Mouse (Mus musculus) liver, embryonic 15.5 days (tissue): ENCODE measurements around the gene Ptprm. TPM values are rescaled to one million over a fixed set of nuclear protein-coding genes. Genes with fewer than 3 reads are reported as not detected.

Experiments
- ATAC-seq: fragments of 200-750 bp; cut with Nextera tagmentation; 2 replicates; pipeline ENCODE4 v1.8.0; 2017; ENCODE audit warnings: moderate number of reproducible peaks, mild to moderate bottlenecking, moderate library complexity; ENCODE audit not compliant: insufficient read depth
- H3K27ac ChIP-seq: fragments of 300-500 bp; sonication (generic); replicated peaks from 2 replicates; pipeline ENCODE4 v1.5.1; 2015; ENCODE audit warnings: mild to moderate bottlenecking, inconsistent platforms
- H3K27me3 ChIP-seq: fragments of 300-500 bp; sonication (generic); 2 replicates; pipeline ENCODE4 v1.6.1; 2015; ENCODE audit warnings: mild to moderate bottlenecking, inconsistent platforms
- H3K36me3 ChIP-seq: fragments of 300-500 bp; sonication (generic); replicated peaks from 2 replicates; pipeline ENCODE4 v1.6.1; 2015; ENCODE audit warnings: moderate library complexity, mild to moderate bottlenecking, inconsistent platforms
- H3K4me1 ChIP-seq: fragments of 300-500 bp; sonication (generic); replicated peaks from 2 replicates; pipeline ENCODE4 v1.6.1; 2015; ENCODE audit warnings: inconsistent platforms
- H3K4me2 ChIP-seq: fragments of 300-500 bp; sonication (generic); 2 replicates; pipeline ENCODE4 v1.6.1; 2015; ENCODE audit warnings: moderate library complexity, mild to moderate bottlenecking, inconsistent platforms
- H3K4me3 ChIP-seq: fragments of 300-500 bp; sonication (generic); replicated peaks from 2 replicates; pipeline ENCODE4 v1.5.1; 2015; ENCODE audit warnings: mild to moderate bottlenecking, inconsistent platforms
- H3K9ac ChIP-seq: fragments of 300-500 bp; sonication (generic); 2 replicates; pipeline ENCODE4 v1.6.1; 2015; ENCODE audit warnings: moderate library complexity, mild to moderate bottlenecking, inconsistent platforms
- H3K9me3 ChIP-seq: fragments of 300-500 bp; sonication (generic); replicated peaks from 2 replicates; pipeline ENCODE4 v1.6.1; 2016; ENCODE audit warnings: inconsistent platforms
- WGBS: fragments of 180-500 bp; shearing (Covaris S2); methylation state at CpG from one replicate; pipeline ENCODE4 v1.1.7; 2015; ENCODE audit warnings: mixed read lengths; ENCODE audit not compliant: insufficient replicate concordance; 5-methylcytosine and 5-hydroxymethylcytosine counted together
- polyA plus RNA-seq: library from polyadenylated mRNA; unstranded; fragments of >200 nt; fragmentation: Nextera tagmentation; extraction: Ambion mirVana; gene quantifications from 2 replicates; pipeline ENCODE4 v1.2.1, GENCODE M21; 2015

The Ptprm gene
- polyA plus RNA-seq, 1 experiment from 2014 or later, result 1.4 TPM

GRCm38 (mm10) chr17:67055681-67056080 lies 298.6 kb downstream of the Ptprm start:
- H3K27ac ChIP-seq, result no peak overlapping the region
- H3K4me2 ChIP-seq, result no peak overlapping the region
- H3K4me3 ChIP-seq, result no peak overlapping the region
- no peaks in the 10 kb centered on the region for H3K9me3 ChIP-seq
- H3K27me3 ChIP-seq, result no peaks in the 10 kb centered on the region
- H3K9ac ChIP-seq, result no peak overlapping the region
- no peaks in the 10 kb centered on the region for H3K36me3 ChIP-seq
- WGBS, result 62% methylated on average over 6 of the region's 6 CpGs
- no peak for ATAC-seq
- no peaks in the 10 kb centered on the region for H3K4me1 ChIP-seq

DNA sequence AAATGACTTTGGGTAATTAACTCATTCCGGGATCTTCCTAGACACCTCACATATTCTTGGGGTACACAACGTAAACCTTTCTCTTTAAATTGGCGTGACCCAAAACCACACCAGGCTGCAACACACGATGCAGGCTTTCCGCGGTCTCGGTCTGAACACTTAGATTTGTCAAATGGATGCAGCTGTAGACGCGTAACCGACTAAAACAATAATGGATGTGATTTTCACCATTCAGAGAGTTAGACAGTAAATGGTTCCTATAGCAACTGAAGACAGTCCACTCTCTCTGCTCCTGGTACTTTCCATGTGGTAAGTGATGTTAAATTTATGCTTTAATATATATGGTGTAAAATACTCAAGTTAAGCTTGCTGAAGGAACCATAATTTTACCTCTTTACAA lies 300.1 kb downstream of the Ptprm start:
- WGBS, result 81% methylated on average over 10 of the region's 10 CpGs
- Histone ChIP-seq H3K9ac (no peak overlapping the region), H3K27ac (no peak overlapping the region), H3K4me3 (no peak overlapping the region), H3K36me3 (no peaks in the 10 kb centered on the region), H3K9me3 (no peaks in the 10 kb centered on the region), H3K4me2 (no peak overlapping the region), H3K4me1 (no peaks in the 10 kb centered on the region), H3K27me3 (no peaks in the 10 kb centered on the region)
- ATAC-seq, result no peak

GRCm38 (mm10) chr17:67052624-67053314 lies 301.5 kb downstream of the Ptprm start:
- H3K36me3 ChIP-seq, result no peaks in the 10 kb centered on the region
- H3K4me1 ChIP-seq, result no peaks in the 10 kb centered on the region
- H3K9ac ChIP-seq, result no peak overlapping the region
- H3K9me3 ChIP-seq, result no peaks in the 10 kb centered on the region
- no peak overlapping the region for H3K27ac ChIP-seq
- H3K4me3 ChIP-seq, result no peak overlapping the region
- H3K27me3 ChIP-seq, result no peaks in the 10 kb centered on the region
- 71% methylated on average over 11 of the region's 11 CpGs for WGBS
- ATAC-seq, result no peak
- H3K4me2 ChIP-seq, result no peak overlapping the region

DNA sequence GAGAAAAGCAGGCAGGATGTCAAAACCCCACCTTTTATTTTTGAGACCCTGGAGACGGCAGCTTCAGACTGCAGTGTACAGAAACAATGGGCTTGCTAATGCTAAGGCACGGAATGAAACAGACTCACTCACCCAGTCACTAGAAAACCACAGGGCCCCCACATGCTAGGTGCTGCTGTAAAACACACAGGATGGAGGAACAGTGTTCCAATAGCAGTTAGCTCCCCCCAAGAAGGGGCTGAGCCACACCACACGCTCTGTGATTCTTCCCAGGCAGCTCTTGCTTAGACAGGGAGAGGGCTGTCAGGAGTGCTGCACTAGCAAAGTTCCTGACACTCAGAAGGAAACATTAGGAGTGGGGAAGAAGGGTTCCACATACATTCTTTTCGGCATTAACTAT lies 306.6 kb downstream of the Ptprm start:
- WGBS, result 47% methylated on average over 4 of the region's 4 CpGs
- ATAC-seq, result no peak

GRCm38 (mm10) chr17:67038558-67038957 lies 315.7 kb downstream of the Ptprm start:
- Histone ChIP-seq H3K4me1 (no peaks in the 10 kb centered on the region), H3K36me3 (no peaks in the 10 kb centered on the region), H3K4me2 (no peak overlapping the region), H3K9me3 (no peaks in the 10 kb centered on the region), H3K4me3 (no peak overlapping the region), H3K27me3 (no peaks in the 10 kb centered on the region), H3K9ac (no peak overlapping the region), H3K27ac (no peak overlapping the region)
- no peak for ATAC-seq
- 52% methylated on average over 6 of the region's 6 CpGs for WGBS

More for the DNA sequence above, 306.6 kb downstream of the Ptprm start:
- Histone ChIP-seq H3K4me2 (no peak overlapping the region), H3K27me3 (no peaks in the 10 kb centered on the region), H3K36me3 (no peaks in the 10 kb centered on the region), H3K9ac (no peak overlapping the region), H3K4me1 (no peaks in the 10 kb centered on the region), H3K27ac (no peak overlapping the region), H3K9me3 (no peaks in the 10 kb centered on the region), H3K4me3 (no peak overlapping the region)

DNA sequence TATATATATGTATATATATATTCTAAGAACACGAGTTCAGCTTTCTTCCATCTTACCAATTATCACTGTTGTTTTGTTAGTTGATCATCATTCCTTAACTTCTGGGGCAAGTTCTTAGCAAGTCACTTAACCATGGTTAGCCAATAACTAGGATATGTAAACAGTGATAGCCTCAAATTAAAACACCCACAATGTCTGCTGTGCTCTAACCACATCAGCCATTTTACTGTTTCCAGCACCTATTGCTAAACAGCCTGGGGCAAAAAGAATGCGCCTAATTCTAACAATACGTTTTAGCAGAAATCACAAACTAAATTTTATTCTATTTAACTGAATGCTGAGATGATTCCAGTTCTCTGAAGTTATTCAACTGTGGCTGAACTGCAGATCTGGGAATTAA lies 320.7 kb downstream of the Ptprm start:
- H3K9ac ChIP-seq, result no peak overlapping the region
- no peaks in the 10 kb centered on the region for H3K4me1 ChIP-seq
- WGBS, result 63% methylated on average over 3 of the region's 3 CpGs
- no peak for ATAC-seq
- H3K9me3 ChIP-seq, result no peaks in the 10 kb centered on the region
- H3K36me3 ChIP-seq, result no peaks in the 10 kb centered on the region
- no peaks in the 10 kb centered on the region for H3K27me3 ChIP-seq
- no peak overlapping the region for H3K4me2 ChIP-seq
- no peak overlapping the region for H3K4me3 ChIP-seq
- no peak overlapping the region for H3K27ac ChIP-seq

DNA sequence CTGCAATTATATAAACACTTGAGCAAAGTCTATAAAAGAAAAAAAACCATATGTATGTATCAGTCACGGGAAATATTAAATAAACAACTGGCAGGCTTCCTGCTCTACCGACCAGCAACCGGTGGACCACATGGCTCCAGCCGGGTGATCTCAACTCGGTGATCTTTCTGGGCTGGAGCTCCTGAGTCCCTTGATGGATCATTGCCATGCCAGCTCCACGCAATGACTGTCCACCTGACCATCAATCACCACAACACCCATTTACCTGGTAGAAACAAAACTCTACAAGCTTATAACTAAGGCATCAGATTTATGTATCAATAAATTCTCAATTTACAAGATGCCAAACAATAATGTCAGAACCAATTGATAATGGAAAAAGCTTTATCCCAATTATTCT lies 322.2 kb downstream of the Ptprm start:
- Histone ChIP-seq H3K4me2 (no peak overlapping the region), H3K27me3 (no peaks in the 10 kb centered on the region), H3K9ac (no peak overlapping the region), H3K36me3 (no peaks in the 10 kb centered on the region), H3K27ac (no peak overlapping the region), H3K4me1 (no peaks in the 10 kb centered on the region), H3K4me3 (no peak overlapping the region), H3K9me3 (no peaks in the 10 kb centered on the region)
- WGBS, result 69% methylated on average over 6 of the region's 6 CpGs
- ATAC-seq, result no peak

GRCm38 (mm10) chr17:67031341-67031740 lies 322.9 kb downstream of the Ptprm start:
- 37% methylated on average over 4 of the region's 4 CpGs for WGBS
- H3K9me3 ChIP-seq, result no peaks in the 10 kb centered on the region
- no peak for ATAC-seq

GRCm38 (mm10) chr17:67027274-67027673 lies 327.0 kb downstream of the Ptprm start:
- Histone ChIP-seq H3K36me3 (no peaks in the 10 kb centered on the region), H3K27me3 (no peaks in the 10 kb centered on the region), H3K9ac (no peak overlapping the region), H3K27ac (no peak overlapping the region), H3K4me2 (no peak overlapping the region), H3K4me1 (no peaks in the 10 kb centered on the region), H3K9me3 (no peaks in the 10 kb centered on the region), H3K4me3 (no peak overlapping the region)
- 74% methylated on average over 9 of the region's 9 CpGs for WGBS
- ATAC-seq, result no peak

More at GRCm38 (mm10) chr17:67031341-67031740, 322.9 kb downstream of the Ptprm start:
- Histone ChIP-seq H3K36me3 (no peaks in the 10 kb centered on the region), H3K4me2 (no peak overlapping the region), H3K4me1 (no peaks in the 10 kb centered on the region), H3K4me3 (no peak overlapping the region), H3K9ac (no peak overlapping the region), H3K27me3 (no peaks in the 10 kb centered on the region), H3K27ac (no peak overlapping the region)

- ATAC-seq, result no peak
- H3K27ac ChIP-seq, result no peak overlapping the region
- no peaks in the 10 kb centered on the region for H3K27me3 ChIP-seq
Measured at GRCm38 (mm10) chr17:67016501-67016900, 337.8 kb downstream of the Ptprm start.

GRCm38 (mm10) chr17:67013217-67013616 lies 341.0 kb downstream of the Ptprm start:
- no peak overlapping the region for H3K27ac ChIP-seq
- H3K36me3 ChIP-seq, result no peaks in the 10 kb centered on the region
- no peak overlapping the region for H3K9ac ChIP-seq
- H3K4me3 ChIP-seq, result no peak overlapping the region
- ATAC-seq, result no peak
- no peaks in the 10 kb centered on the region for H3K27me3 ChIP-seq
- 65% methylated on average over 6 of the region's 6 CpGs for WGBS
- no peak overlapping the region for H3K4me2 ChIP-seq
- H3K4me1 ChIP-seq, result no peaks in the 10 kb centered on the region
- H3K9me3 ChIP-seq, result no peaks in the 10 kb centered on the region

More at GRCm38 (mm10) chr17:67016501-67016900, 337.8 kb downstream of the Ptprm start:
- no peak overlapping the region for H3K4me3 ChIP-seq
- WGBS, result 56% methylated on average over 6 of the region's 6 CpGs
- no peak overlapping the region for H3K9ac ChIP-seq
- no peaks in the 10 kb centered on the region for H3K36me3 ChIP-seq
- no peaks in the 10 kb centered on the region for H3K9me3 ChIP-seq
- no peak overlapping the region for H3K4me2 ChIP-seq
- H3K4me1 ChIP-seq, result no peaks in the 10 kb centered on the region
